Mouse (Mus musculus) megakaryocyte, embryonic 14.5 days (primary cell): ENCODE measurements around the gene Col4a4. TPM values are rescaled to one million over a fixed set of nuclear protein-coding genes. Genes with fewer than 3 reads are reported as not detected.
A peak's percentile ranks its signal among the peaks of the same experiment; 100 is the strongest.

Experiments
- H3K27me3 ChIP-seq: replicated peaks from 2 replicates; pipeline ENCODE3; 2012; ENCODE audit warnings: inconsistent platforms
- H3K36me3 ChIP-seq: replicated peaks from 2 replicates; pipeline ENCODE3; 2012; ENCODE audit warnings: low read length, inconsistent platforms, mixed read lengths
- H3K4me1 ChIP-seq: 2 replicates; pipeline ENCODE4 v1.6.1; 2012; ENCODE audit warnings: inconsistent platforms
- H3K4me3 ChIP-seq: replicated peaks from 2 replicates; pipeline ENCODE3; 2012; ENCODE audit warnings: moderate library complexity, mild to moderate bottlenecking, inconsistent platforms
- H3K9me3 ChIP-seq: 2 replicates; pipeline ENCODE4 v1.6.1; 2012; ENCODE audit warnings: inconsistent platforms
- FLI1 ChIP-seq: IDR thresholded peaks from 2 replicates; pipeline ENCODE4 v1.6.1; 2012; ENCODE audit warnings: low read length, inconsistent platforms, mixed read lengths
- GATA1 ChIP-seq: IDR thresholded peaks from 3 replicates; pipeline ENCODE4 v1.6.1; 2012; ENCODE audit warnings: mixed read lengths, low read length, inconsistent platforms, borderline replicate concordance
- polyA plus RNA-seq: library from polyadenylated mRNA; stranded (reverse); fragments of >175 nt; gene quantifications from 2 replicates; pipeline ENCODE4 v1.2.3, GENCODE M21; 2012; ENCODE audit warnings: low replicate concordance; ENCODE audit not compliant: insufficient read depth

Col4a4 gene
- 0.01 TPM in 1 of 2 replicates, not detected in the other for polyA plus RNA-seq

DNA sequence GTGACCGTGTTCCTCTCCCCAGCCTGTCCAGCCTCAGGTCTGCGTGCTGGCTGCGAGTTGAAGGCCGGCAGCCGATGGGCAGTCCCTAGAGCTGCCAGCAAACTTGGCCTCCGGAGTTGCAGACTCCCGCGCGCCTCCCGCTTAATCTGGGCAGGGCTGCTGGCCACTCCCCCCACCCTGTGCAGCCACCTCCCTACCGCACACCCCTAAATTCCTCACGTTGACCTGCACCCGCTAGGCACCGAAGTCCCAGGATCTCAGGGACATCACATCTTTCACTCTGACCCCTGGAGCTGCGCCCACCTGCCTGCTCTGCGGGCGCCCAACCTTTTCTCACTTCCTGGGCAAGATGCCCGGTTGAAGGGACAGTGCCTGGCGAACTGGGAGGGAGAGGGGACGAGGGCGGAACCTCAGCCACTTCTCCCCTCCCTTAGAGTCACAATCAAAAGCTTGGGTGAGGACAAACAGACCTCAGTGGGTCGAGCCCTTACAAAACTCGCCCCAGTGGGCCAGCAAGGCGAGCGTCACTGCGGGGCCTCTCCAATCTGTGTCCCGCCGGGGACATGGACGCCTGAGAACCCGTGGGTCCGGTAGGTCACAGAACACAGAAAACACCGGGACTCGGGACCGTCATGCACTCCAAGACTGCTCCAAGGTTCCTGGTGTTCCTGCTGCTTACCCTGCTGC is at the start of gene Col4a4, which contains the start of gene Col4a3:
Col4a4 (minus strand) TSS at position 137 of the 687 bp plus-strand sequence.
Col4a3 (plus strand) TSS at position 209 of the 687 bp plus-strand sequence.
- TF ChIP-seq GATA1 (no peak), FLI1 (no peak)
- peaks cover 34% of the 10 kb centered on the region for H3K27me3 ChIP-seq
- H3K4me3 ChIP-seq = peak within 1 kb of the TSS; percentile 80
- H3K4me1 ChIP-seq = peaks cover 16% of the 10 kb centered on the region
- H3K9me3 ChIP-seq = no peaks in the 10 kb centered on the region
- H3K36me3 ChIP-seq = no peaks in the 10 kb centered on the region

DNA sequence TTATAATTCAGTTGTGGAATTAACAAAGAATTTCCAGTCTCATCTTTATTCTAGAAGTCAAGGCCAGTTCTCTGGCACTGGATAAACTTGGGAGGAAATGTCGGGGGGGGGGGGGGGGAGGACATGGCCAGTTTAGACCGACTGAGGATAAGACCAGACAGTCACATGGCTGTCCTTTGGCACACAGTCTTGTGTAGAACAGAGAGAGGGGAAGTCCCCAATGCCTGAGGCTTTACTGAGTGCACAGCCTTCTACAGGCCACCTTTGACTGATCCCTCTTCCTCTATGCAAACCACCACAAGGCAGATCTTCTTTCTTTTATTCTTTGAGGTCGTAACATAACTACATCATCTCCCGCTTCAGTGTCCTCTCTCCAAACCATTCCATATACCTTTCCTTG is 49.7 kb upstream of the Col4a4 start:
- H3K27me3 ChIP-seq = peaks cover 3% of the 10 kb centered on the region
- no peaks in the 10 kb centered on the region for H3K9me3 ChIP-seq
- TF ChIP-seq GATA1 (no peak), FLI1 (no peak)
- H3K4me3 ChIP-seq = no peak overlapping the region
- peaks cover 17% of the 10 kb centered on the region for H3K4me1 ChIP-seq
- H3K36me3 ChIP-seq = no peaks in the 10 kb centered on the region

DNA sequence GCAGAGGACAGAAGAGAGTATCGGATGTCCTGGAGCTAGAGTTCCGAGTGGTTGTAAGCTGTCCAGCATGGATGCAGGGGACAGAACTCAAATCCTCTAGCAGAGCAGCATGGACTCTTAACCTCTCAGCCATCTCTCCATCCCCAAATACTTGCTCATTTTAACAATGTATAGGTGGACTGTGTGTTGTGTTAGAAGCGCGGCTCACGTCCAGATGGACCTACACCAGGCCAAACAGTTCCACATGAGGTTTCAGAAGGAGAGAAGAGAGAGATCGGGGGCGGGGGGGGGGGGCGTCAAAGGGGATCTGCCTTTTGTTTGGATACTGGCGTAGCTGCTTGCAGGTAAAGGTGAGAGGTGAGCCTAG is 48.6 kb upstream of the Col4a4 start:
- no peak for TF ChIP-seq FLI1
- no peak for TF ChIP-seq GATA1

GRCm38 (mm10) chr1:82634545-82635253 is 48.0 kb upstream of the Col4a4 start:
- TF ChIP-seq GATA1 (no peak), FLI1 (no peak)
- no peaks in the 10 kb centered on the region for H3K9me3 ChIP-seq
- no peaks in the 10 kb centered on the region for H3K36me3 ChIP-seq
- peaks cover 3% of the 10 kb centered on the region for H3K27me3 ChIP-seq
- peaks cover 15% of the 10 kb centered on the region for H3K4me1 ChIP-seq
- H3K4me3 ChIP-seq = no peak overlapping the region

More for the DNA sequence above, 48.6 kb upstream of the Col4a4 start:
- Histone ChIP-seq H3K36me3 (no peaks in the 10 kb centered on the region), H3K4me3 (no peak overlapping the region), H3K4me1 (peaks cover 15% of the 10 kb centered on the region), H3K9me3 (no peaks in the 10 kb centered on the region), H3K27me3 (peaks cover 3% of the 10 kb centered on the region)

- Histone ChIP-seq H3K36me3 (no peaks in the 10 kb centered on the region), H3K9me3 (no peaks in the 10 kb centered on the region), H3K4me3 (no peak overlapping the region), H3K4me1 (peaks cover 22% of the 10 kb centered on the region), H3K27me3 (peaks cover 3% of the 10 kb centered on the region)
- TF ChIP-seq FLI1 = no peak
- no peak for TF ChIP-seq GATA1
Observed at GRCm38 (mm10) chr1:82631169-82631792, 44.6 kb upstream of the Col4a4 start.

DNA sequence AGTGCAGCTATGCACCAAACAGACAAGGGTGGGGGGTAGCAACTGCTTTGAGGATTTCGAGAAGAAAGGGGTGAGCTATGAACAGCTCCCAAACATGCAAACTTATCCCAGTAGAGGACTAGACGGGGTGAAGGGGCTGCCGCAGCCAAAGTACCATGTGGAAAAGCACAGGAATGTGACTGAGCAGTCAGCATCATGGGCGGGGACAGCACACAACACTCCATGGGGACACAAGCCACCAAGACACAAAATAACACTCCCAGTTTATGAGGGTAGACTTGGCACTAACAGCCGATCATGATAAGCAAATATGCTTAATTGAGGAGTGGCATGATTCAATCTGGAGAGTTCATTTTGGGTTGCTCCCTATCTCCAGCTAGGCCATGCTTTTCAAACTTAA is 42.8 kb upstream of the Col4a4 start:
- TF ChIP-seq FLI1 (no peak), GATA1 (no peak)
- H3K4me1 ChIP-seq = peaks cover 32% of the 10 kb centered on the region
- no peaks in the 10 kb centered on the region for H3K36me3 ChIP-seq
- no peaks in the 10 kb centered on the region for H3K9me3 ChIP-seq
- H3K27me3 ChIP-seq = peaks cover 3% of the 10 kb centered on the region
- H3K4me3 ChIP-seq = no peak overlapping the region

DNA sequence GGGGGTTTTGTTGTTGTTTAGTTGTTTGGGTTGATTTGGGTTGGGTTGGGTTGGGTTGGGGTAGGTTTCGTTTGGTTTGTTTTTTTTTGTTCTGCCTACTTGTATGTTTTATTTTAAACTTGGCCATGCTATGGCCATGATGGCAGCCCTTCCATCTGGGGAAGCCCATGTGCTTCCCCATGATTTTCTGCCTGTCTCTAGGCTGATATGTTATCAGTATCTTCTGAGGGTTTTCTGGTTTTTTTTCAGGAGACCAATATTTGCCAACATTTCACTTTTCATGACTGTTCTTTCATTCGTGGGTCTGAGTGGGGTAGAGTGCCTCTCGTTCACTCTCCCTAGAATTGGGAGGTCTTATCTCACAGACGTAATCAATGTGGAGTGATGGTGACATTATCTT is 41.0 kb upstream of the Col4a4 start:
- TF ChIP-seq GATA1 (no peak), FLI1 (no peak)
- H3K4me1 ChIP-seq = peaks cover 33% of the 10 kb centered on the region
- H3K36me3 ChIP-seq = no peaks in the 10 kb centered on the region
- no peak overlapping the region for H3K4me3 ChIP-seq
- H3K9me3 ChIP-seq = no peaks in the 10 kb centered on the region
- no peaks in the 10 kb centered on the region for H3K27me3 ChIP-seq

GRCm38 (mm10) chr1:82625474-82625873 is 38.8 kb upstream of the Col4a4 start:
- TF ChIP-seq GATA1 (no peak), FLI1 (no peak)
- Histone ChIP-seq H3K27me3 (no peaks in the 10 kb centered on the region), H3K4me3 (no peak overlapping the region), H3K4me1 (peaks cover 33% of the 10 kb centered on the region), H3K36me3 (no peaks in the 10 kb centered on the region), H3K9me3 (no peaks in the 10 kb centered on the region)

DNA sequence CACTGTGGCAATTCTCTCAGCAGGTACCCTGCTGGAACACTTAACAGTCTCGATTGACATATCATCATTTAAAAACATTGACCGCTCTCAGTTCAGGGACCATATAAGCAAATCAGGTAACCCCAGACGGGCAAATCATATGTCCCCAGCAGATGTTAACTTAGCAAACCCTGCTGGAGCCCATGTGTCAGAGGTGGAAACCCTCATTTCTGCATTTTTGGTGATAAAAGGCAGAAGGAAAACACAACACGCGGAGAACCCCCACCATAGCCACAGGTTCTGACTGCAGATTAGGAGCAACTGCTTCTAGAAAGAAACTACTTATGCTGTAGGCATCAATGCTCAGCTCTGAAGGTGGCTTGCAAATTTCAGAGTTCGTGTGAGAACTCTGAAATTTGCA is 38.3 kb upstream of the Col4a4 start:
- peaks cover 33% of the 10 kb centered on the region for H3K4me1 ChIP-seq
- no peaks in the 10 kb centered on the region for H3K27me3 ChIP-seq
- H3K4me3 ChIP-seq = no peak overlapping the region
- no peaks in the 10 kb centered on the region for H3K36me3 ChIP-seq
- TF ChIP-seq GATA1 (no peak), FLI1 (no peak)
- no peaks in the 10 kb centered on the region for H3K9me3 ChIP-seq

GRCm38 (mm10) chr1:82619981-82620380 is 33.3 kb upstream of the Col4a4 start:
- H3K27me3 ChIP-seq = peaks cover 9% of the 10 kb centered on the region
- no peak overlapping the region for H3K4me3 ChIP-seq
- H3K9me3 ChIP-seq = no peaks in the 10 kb centered on the region
- peaks cover 9% of the 10 kb centered on the region for H3K4me1 ChIP-seq
- no peaks in the 10 kb centered on the region for H3K36me3 ChIP-seq
- no peak for TF ChIP-seq GATA1
- TF ChIP-seq FLI1 = no peak
